Mouse (Mus musculus) kidney, adult 8-10 months (tissue): ENCODE measurements around the gene 1700018B08Rik.

Source experiments
- DNase-seq, 2 experiments: peaks; one replicate each; pipeline ENCODE4 v3.0.0; 2022

1700018B08Rik gene

DNA sequence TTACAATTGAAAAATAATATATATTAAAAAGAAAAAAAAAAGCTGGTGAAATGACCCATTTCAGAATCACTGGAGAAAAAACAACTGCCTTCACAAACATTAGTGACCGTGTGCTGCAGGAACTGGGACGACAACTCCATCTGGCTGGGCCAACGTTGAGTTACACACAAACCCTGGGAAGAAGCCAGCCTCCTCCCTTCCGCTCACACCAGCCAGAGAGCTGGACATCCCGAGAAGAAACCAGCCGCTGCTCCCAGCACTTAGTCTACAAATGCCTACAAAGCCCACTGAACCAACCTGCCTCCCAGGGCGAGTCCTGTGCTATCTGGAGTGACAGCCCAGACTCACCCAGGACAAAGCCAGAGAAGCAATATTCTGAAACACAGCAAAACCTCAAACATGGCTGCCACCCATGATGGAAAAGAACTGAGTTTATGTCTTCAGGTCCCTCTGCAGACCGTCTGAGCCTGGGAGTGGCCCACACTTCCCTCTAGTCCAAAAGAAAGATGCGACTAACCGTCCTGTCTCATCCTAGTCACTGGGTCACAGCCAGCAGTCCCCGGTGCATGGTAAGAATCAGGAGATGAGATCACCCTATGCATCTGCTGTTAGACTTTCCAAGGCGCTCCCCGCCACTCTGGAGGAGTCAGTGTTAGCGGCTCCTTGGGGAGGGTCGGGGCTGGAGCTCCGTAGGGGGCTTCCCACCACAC, 17.7 kb upstream of the 1700018B08Rik start:
- DNase-seq = no peak

DNA sequence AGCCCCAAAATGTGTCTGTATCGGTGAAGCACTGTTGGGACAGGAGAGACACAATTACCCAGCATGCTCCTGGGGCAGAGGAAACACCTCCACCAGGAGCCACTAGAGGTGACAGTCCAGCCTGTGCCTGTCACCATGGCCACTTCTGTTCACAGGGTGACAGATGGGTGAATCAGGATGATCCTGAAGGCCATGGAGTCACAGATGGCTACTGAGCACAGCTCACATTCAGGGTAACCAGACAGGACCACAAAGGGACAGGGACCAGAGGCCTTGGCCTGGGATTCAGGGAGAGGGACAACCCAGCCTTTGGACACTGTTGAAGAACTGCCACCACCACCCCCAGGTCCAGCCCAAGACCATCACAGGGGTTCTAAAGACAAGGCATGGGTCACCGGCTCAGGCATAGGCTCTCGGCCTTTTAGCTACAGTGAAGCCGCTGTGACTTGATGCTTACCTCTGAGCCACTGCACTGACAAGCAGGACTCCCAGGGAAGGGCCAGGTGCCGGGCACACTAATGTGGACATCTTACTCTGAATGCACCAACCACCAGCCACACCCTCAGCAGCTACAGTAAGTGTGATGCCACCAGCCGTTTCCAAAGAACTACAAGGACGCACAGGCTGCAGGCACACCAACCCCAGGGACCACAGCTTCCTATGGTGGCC, 16.4 kb upstream of the 1700018B08Rik start:
- no peak for DNase-seq

DNA sequence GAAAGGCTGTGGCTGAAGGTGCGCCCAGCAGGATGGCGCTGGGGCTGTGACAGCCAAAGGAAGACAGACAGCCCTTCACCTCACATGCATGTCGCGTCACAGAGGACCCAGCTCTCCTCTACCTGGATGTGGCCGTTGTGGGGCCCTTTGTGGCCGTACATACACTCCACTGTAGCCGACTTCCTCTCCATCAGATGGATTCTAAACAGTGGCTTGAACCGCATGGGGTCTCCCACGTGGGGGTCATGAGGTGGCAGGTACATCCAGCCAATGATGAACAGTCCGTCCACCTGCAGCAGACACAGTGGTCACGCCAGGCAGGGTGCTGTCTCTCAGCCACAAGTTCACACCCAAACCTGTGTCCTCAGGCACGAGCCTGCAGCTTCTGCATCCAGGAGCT, 15.7 kb upstream of the 1700018B08Rik start:
- DNase-seq = no peak

DNA sequence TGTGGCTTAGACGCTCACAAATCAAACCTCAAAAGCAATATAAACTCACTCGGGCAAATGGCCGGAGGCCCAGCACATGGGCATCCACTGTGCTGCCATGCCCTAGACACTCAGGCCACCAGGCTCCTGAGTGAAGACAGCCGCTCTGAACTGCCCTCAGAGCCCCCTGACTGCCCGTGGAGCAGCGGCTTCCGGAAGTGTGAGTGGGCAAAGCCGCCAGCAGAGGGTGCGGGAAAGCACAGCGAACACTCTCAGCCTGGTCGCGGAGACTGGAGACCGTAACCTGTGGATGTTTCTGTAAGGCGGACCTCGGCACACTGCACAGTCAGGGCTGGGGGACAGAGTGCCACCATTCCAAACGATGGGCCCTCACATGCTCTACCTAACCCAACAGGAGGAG, 14.4 kb upstream of the 1700018B08Rik start:
- no peak for DNase-seq

DNA sequence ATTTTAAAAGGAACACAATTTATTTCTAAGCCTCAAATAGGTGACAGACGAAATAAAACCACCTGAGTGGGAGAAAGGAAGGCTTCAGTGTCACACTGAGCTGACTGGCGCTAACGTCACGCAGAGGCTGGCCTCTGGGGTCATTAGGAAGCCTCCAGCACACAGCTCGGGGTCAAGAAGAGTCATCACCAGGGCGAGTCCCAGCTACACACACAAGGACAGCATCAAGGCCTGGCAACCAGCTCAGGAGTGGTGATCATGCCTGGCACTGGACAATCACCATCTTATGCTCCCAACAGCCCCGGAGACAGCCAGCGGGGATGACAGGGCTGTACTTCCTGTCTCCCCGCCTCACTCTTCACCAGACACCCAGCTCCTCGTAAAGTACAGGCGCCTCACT, 13.6 kb upstream of the 1700018B08Rik start:
- DNase-seq = no peak

DNA sequence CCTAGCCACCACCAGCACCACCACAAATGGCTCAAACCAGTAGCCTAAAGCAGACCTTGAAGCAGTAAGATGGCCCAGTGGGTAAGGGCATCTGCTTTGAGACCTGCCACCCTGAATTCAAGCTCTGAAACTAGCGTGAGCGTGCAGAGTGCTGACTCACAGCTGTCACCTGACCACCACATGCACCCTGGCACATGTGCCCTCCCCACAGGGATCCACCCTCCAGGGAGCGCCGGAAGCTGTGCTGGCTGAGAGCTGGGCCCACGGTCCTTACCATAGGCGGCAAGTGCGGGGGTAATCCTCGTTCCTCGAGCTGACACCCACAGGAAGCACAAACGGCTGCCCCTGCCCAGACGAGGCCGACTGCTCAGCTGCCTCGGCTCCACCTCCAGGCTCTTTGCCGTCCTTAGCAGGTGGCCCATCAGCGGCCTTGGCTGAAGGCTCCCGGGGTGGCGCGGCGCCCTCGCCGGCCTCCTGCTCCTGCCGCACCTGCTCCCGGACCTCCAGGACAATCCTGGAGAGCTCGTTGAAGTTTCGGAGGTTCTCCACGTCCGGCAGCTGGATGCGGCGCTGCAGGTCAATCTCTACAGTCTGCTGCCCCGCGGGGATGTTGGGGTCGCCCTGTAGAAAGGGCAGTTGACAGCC, 9.8 kb upstream of the 1700018B08Rik start:
- no peak for DNase-seq

DNA sequence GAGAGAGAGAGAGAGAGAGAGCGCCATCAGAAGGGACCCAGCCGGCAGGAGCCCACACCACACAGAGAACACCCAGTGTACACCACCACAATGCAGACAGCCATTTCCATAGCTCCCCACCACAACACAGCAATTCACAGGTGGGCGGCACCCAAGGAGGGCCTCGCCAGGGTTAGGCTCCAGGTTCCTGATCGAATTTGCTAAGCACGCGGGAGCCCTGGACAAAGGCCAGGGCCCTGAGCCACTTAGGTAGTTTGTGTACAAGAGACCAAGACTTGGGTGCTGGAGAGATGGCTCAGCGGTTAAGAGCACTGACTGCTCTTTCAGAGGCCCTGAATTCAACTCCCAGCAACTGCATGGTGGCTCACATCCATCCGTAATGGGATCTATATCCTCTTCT, 8.4 kb upstream of the 1700018B08Rik start:
- no peak for DNase-seq

DNA sequence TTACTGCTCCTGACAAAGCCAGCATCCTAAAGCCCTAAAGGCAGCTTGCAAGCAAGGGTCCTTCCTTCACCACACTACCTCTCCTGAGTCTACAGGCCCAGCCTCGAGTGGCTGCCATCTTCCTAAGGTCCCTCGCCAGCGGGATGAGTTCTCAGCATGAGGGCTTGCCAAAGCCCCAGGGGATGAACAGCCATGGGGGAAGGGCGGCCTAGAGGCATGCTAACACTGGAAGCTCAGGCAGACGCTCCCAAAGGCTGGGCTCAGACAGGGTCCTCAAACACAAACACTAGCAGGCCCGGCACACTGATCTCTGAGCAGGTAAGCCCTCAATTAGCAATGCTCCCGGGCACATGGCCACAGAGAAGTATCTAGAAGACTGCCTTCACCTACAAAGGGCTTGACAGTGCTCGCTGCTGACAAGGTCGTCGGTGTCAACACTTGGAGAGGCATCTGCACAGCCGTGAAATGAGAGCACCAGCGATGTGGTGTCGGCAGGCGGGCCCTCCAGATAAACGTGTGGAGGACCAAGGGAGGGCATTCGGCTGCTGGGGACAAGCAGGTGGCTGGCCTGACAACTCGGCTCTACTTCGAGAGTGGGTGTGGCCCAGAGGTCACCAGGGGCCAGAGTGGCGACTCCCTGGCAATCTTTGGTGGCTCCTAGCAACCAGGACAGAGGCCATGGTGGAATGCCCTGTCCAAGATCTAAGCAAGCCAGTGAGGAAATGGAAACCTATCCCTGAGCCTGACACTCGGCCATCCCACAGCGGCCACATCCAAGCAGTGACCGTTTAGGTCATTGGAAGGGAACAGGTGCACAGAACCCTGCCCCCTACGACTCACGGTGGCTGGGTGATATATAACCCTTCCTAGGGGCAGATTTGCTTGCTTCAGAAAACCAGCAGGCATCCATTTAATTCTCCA, 7.2 kb upstream of the 1700018B08Rik start:
- DNase-seq = no peak

DNA sequence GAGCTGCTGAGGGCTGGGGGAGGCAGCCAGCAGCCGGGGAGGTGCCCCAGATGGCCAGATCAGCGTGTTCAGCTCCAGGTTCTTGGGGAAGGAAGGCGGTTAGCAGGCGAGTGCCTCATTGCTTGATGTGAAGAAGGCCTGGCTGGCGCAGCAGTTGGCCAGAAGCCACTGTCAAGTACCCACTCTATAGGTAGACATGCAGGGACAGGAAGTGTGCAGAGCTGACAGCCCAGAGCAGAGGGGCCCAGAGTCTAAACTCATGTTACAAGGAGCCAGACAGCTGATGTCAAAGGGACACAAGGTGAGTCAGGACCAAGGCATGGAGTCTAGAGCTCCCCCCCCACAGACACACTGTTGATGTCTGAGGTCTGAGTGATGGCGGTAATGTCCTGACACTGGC, 5.9 kb upstream of the 1700018B08Rik start:
- DNase-seq = no peak

DNA sequence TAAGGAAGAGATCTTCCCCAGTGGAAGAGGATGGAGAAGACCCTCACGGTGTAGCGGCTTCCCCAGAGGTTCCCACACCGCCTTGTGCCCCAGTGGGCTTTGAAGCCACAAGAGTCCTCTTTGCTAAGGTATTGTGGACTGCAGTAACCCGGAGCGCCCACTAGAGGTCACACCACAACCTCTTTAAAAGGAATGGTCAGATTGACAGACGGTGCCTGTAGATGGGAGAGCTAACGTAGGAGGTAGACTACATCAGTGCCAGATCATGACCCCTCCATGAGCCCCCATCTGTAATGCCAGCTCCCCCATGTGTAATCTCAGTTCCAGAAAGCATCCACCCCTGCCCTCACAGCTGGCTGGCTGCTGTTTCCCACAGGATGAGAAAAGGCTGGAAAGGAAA, 3.0 kb upstream of the 1700018B08Rik start:
- peak; percentile 40 to 79 for DNase-seq

DNA sequence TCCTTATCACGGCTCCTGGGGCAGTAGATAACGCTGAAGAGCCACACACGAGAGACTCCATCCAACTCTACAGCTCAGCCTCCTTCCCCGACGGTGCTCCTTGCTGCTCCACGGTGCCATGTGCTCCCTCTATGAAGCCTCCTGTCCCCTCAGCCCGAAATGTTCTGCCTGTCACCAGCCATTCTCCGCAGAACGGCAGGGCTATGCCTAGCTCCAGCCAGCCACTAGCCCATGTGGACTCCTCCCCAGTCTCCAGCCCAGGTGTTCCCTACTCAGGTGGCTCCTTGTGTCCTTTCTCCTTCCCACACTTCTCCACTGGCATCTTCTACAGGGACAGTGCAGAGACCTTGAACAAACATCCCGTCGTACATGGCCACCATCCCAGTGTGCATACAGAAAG, 816 bp upstream of the 1700018B08Rik start:
- DNase-seq = no peak

DNA sequence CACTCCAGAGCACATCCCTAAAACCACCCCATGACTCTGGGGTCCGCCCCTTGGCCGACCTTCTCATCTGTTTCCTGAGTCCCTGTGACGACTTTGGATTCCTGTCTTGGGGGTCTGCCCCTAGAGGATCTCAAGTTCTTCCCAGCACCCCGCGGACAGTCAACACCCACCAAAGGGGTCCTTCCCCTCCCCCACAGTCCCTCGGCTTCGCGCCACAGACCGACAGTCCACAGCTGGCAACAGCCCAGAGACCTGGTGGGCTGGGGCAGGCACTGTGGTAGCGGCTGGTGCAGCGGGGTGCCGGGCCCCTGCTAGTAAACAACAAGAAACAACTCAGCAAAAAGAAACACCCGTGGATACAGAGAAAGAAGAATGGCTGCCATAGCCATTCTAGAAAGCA, 1.2 kb downstream of the 1700018B08Rik start:
- DNase-seq = no peak

DNA sequence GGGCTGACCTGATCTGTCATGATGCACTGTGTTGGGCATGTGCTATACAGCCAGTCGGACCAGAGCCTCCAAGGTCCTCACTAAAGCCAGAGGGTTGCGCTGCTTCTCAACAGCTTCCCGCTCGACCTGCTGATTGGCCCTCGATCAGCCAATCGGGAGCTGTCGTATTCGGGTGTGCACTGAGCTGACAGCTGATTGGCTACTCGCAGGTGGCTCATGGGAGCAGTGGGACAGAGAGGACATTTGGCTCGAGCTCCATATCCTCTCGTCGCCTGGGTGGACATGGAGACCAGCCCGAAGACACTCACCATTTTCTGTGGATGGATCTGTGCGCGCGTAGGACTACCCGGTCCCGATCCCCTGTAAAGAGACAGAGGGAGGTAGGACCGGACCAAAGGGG, 2.3 kb downstream of the 1700018B08Rik start:
- no peak for DNase-seq

DNA sequence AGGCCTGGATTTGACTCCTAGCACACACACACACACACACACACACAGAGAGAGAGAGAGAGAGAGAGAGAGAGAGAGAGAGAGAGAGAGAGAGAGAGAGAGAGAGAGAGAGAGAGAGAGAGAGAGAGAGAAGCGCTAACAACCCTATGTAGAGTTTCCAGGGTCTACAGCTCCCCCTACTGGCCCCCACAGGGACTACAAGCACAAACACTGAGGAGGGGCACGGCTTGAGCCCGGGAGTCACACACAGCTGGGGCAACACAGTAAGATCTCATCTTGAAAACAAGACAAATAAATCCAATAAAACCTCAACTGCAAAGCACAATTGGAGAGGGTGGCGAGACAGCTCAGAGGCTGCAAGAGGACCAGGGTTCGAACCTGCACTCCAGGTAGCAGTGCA, 11.7 kb downstream of the 1700018B08Rik start:
- peak in 1 of 2 experiments; percentile 24 for DNase-seq

DNA sequence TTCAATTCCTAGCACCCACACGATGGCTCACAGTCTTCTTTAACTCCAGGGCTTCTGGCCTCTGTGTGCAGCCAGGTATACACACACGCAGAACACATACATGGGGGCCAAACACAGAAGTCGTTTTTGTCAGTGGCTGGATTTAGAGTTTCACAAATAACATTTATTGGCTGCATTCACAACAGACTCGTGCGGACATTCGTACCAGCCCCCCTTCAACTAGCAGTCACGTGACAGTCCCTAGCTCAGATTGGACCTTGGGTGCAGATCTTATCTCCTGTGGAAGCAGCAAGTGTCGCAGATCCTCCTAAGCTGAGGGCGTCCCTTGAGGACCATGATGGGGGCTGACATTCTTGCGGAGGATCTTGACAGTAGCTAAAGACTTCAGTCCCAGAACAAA, 13.5 kb downstream of the 1700018B08Rik start:
- DNase-seq = no peak

DNA sequence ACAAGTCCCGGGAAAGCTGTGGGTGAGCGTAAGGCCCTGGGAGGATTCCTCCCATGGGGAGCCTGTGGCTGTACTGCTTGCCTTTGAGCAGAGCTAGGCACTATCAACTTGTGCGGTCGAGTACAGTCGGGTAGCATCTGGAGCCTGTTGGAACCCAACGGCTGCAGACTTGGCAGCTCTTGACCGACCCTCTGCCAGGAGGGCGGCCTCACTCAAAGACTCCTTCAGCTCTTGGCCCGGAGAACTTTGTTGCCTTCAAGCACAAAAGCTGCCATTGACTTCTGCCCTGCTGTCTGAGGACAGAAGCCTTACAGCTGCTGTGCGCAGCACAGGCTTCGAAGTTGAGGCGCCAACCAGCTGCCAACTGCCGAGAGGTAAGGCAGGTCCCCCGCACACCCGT, 15.3 kb downstream of the 1700018B08Rik start:
- DNase-seq = no peak

DNA sequence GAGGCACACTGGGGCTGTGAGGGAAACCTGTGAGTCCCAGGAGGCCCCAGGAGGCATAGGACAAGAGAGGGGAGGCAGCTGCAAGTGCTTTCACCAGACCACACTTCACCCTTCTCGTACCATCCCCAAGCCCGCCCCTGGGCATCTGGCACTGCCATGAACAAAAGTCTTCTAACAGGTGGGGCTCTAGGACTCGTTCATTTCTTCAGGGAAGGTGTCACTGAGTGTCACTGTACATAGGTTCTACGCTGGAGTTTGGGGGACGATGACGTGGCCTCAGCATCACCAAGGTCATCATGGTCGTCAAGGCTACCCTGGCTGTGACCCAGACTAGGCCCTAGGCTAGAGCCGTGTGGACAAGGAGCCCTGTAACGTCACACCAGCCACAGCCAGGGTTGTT, 16.4 kb downstream of the 1700018B08Rik start:
- DNase-seq = no peak

DNA sequence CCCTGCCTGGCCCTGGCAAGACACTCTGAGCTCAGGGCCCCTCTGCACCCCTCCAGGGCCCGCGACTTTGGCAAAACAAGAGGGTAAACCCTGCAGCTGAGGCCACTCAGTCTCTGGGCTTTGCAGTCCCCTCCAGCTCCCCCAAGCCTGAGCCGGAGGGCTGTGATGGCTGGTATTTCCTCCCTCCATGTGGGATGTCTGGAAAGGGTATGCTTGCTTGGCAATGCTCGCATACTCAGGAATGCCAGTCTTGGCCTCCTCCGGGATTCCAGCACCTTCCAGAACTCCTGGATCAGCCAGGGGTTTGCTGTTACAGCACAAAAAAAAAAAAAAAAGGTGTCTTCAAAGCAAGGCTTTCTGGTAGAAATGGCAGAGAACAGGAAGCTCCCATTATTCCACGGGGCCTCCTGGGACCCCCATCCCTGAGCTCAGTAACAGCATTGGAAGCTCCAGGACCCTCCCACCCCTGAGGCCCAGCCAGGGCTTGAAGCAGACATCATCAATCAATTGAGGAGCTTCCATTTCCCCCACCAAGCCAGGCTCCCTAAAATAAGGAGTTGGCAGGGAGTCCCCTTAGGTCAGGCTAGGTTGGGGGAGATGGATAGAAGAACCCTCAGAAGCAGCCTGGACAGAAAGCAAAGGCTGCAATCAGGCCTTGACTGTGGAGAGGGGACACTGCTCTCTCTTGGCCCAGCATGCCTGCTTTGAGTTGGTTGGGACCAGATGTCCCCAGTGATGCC, 17.1 kb downstream of the 1700018B08Rik start:
- DNase-seq = no peak

DNA sequence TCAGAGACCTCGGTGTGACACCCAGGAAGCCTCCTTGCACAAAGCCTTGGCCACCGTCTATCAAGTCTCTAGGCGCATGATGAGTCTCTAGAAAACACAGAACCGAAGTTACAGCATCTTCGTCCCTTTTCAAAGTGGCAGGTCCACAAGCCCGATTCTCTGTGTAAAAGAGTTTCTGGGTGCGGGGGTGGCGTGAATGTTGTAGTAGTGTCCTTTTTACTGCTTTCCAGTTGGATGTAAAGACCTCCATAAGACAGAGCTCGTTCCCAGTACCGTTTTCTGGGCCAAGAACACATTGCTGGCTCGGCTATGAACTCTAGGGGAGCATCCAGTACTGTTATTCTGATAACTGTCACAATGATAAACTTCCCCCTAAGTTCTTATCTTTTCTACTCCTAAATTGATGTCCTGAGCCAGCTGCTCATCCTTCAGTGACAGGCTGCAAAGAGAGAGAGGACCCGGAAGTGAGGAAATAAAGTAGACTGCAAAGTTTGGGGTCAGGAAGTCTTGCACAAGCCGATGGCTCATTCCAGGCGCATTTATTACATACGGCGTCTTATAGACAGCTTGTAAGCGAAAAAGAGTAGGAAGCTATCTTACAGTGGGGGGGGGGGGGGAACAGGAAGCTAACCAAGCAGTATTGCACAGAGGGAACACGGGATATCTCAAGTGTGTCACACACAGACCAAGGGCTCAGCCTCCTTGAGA, 18.9 kb downstream of the 1700018B08Rik start:
- no peak for DNase-seq

DNA sequence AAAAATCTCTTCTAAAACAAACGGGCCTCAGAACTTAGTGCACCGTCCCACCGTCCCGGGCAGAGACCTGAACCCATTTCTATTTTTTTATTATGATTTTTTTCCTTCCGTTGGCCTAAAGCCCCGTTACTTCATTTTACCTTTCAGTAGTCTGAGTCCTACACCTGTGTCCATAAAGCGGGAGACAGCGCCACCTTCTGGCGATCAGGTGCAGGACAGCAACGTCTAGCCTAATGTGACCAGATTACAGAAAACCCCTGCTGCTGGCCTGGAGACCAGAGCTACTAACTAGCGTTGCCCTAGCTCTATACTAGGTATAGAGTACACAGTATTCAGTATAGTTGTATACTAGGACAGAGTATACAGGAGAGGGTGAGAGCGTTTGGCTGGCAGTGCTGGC, 30.7 kb downstream of the 1700018B08Rik start:
- peak; percentile 42 to 83 for DNase-seq

DNA sequence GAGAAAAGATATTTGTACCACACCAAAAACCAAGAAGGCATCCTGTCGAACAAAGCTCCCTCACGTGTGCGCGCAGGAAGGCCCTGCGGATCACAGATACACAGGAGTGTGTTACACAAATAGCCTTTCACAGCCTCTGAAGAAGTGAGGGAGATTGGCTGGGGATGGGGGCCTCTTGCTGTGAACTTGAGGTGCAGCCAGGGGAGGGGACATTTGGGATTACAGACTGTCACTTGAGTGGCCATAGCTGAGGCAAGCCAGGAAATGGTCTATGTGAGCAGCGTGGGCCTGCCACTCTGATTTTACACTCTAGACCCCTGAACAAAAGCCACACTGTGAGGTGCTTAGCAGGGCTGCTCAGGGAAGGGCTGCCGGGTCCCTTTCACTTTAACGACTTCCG, 32.4 kb downstream of the 1700018B08Rik start:
- no peak for DNase-seq

DNA sequence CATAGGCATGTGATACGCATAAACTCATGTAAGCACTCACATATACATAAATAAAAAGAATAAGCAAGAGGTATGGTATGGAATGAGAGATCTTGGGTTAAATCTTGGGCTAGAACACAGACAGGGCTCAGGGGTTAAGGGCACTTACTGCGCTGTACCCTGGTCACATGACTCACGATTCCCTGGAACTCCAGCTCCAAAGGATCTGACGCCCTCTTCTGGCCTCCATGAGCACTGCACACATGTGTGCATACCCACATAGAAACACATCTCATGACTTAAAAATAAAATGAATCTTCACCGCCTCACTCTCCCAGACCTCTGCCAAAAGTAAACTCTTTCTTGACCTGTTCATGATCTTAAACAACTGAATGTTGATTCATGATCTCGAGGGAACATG, 46.5 kb downstream of the 1700018B08Rik start:
- DNase-seq = no peak
